Mouse (Mus musculus): ENCODE data around the gene Med13. TPM values are rescaled to one million over a fixed set of nuclear protein-coding genes. Genes with fewer than 3 reads are reported as not detected.
"Not testable (repeated sequence)": the region's sequence is repeated elsewhere in the genome, so short reads cannot be mapped to it uniquely, and the experiment has no call there.

The Med13 gene
- total RNA-seq, 2 experiments from 2014 or later: 55.5 to 60.9 TPM

DNA sequence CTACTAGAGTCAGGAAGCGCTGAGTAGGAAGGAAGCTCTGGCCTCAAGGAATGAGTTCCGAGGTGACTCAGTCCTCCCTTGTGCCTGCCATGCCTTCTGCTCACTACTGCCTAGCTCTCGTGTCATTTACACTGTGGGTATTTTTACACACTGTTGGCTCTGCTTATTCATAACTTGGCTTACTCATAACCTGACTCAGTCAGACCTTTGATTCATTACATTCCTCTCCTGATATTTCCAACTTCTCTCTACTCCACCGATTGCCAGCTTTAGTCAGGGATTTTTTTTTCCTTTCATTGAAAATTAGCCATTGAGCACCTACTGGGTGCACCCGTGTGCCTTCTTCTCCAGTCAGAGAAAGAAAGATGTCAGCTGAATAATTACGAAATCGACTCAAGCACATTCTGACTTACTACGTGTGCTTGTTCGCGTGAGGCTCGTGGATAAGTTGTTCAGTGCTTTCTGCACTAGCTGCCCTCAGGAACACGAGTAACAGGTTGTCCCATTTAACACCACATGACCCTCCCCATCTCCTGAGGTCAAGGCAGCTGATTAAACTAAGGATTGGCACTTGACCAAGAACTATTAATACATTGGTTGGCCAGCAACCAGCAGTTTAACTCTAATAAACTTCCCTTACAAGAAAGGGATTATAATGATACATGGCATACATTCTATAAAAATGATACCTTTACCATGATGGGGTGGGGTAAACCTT, 23.3 kb upstream of the Med13 start:
- DNase-seq (ENCODE audit: low spot score in 2 of 2): no peak

DNA sequence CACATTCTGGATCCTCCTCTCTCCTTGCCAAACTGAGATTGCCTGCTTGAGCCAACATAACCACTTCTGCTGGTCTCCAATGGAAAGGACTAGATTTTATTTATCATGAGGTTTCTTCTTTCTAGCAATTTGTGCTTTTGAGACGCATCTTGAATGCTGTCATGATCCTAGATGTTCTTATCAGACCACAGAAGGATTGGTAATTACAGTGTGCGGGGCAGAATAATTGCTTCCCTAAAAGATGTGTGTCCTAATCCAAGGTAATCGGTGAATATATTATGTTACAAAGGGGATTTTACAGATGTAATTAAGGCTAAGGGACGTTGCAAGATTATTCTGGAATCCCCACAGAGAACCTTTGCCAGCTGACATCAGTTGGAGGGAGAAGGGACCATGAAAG, 21.6 kb upstream of the Med13 start:
- DNase-seq (ENCODE audit: low spot score in 2 of 2): no peak

- no peak for DNase-seq (ENCODE audit: low spot score in 2 of 2)
Measured at GRCm38 (mm10) chr11:86377841-86378240, 20.4 kb upstream of the Med13 start.

DNA sequence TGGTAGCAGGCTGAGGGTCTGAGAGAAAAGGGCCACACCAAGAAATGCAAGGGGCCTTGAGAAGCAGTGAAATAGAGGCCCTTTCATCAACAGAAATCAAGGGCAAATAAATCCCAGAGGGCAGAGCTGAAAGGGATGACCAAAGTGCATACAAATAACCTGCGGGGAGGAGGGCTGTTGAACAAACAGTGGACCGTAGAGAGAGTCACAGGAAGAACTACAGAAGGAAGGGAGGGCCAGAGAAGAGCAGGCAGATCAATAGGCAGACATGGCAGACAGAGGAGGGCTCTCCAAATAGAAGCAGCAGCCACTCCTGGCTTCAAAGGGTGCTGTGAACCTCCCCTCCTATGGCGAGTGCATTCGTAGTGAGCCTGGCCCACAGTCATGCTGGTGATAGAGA, 19.3 kb upstream of the Med13 start:
- DNase-seq (ENCODE audit: low spot score in 2 of 2): no peak

GRCm38 (mm10) chr11:86375086-86375485, 17.7 kb upstream of the Med13 start:
- DNase-seq (ENCODE audit: low spot score in 2 of 2): no peak

DNA sequence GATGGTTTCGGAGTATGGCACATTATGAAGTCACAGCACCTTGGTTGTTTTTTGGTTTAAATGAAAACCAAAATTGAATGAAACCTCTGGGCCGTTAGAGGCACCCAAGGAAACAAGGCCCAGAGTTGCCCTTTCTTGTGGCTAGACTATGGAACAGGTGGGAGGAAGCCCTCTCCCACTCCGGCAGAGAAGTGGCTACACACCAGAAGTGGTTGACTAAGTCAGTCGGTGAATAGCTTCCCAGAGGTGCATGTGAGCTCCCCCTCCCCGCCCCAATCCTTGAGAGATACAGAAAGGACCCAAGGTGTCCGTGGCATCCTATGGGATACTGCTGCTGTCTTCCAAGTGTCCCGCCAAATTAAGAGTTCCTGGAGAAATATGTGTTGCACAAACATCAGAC, 13.9 kb upstream of the Med13 start:
- no peak for DNase-seq (ENCODE audit: low spot score in 2 of 2)

DNA sequence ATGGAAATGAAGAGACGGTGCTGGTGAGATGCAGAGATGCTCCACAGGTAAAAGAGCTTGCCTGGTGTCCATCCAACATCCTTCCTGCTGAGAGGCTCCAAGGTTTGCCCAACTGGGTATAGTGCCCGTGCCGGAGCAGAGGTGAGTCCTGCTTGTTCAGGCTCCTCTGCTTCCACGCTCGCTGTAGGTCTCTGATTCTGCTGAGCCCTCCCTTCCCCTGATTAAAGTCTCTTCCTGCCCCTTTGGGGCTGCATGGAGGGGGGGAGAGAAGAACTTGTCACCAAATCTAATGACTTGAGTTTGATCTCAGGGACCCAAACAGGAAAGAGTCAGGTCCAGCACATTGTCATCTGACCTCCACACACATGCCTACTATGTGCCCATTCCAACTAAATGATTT, 12.5 kb upstream of the Med13 start:
- no peak for DNase-seq (ENCODE audit: low spot score in 2 of 2)

- no peak for DNase-seq (ENCODE audit: low spot score in 2 of 2)
Measured at GRCm38 (mm10) chr11:86369003-86369402, 11.6 kb upstream of the Med13 start.

DNA sequence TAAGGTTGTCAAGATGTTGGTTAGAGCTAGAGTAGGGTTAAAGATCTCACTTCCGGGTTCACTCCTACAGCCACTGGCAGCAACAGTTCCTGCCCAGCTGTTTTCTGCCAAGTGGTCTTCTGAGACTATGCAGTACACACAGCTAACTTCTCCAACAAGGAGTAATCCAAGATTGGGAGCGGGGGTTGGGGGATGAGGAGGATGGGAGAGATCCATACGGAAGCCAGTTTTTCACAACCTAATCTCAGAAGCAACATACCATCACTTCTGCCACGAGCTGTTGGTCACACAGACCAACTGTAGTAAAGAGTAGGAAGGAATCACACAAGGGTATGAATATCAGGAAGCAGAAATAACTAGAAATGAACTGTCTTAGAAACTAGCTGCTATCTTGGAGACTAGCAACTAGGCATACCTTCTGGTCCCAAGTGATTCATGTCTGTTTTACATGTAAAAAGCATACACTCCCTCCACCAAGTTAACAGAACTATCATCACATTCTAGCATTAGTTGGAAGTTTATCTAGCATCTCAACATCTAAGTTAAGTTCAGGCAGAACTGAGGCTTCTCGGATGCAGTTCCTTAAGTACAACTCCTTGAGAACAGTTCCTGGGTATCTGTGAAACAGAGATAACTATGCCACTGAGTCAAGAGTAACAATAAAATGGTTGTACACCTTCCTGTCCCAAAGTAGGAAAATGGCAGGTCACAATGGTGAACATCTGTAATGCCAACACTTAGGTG, 7.5 kb upstream of the Med13 start:
- DNase-seq (ENCODE audit: low spot score in 2 of 2): no peak

DNA sequence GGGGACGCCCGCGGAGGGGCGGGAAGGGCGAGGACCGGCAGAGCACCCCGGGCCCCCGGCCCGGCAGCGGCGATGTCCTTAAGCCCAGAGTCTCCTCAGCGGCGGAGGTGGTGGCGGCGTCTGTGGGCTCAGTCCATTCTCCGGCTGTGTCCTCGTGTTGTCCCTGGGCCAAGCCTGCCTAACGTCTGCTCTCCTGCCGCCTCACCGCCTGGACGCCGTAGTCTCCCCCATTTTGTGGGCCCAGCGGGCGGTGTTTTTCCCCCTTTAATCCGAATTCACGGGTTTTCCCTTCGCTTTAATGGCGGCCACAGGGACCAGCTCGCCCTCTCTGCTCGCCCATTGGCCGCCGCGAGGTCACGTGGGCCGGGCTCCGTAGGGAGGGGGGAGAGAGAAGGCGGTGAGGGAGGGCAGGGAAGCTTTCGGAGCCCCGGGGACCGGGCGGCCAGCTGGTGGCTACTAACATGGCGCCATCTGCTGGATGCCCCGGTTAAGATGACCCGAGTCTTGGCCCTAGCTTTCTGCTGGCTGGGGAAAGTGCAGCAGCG, 654 bp upstream of the Med13 start:
- peak; percentile 98 to 99 for DNase-seq (ENCODE audit: low spot score in 2 of 2)

- DNase-seq (ENCODE audit: low spot score in 2 of 2): no peak
Measured at GRCm38 (mm10) chr11:86356007-86356853, 1.2 kb downstream of the Med13 start.

DNA sequence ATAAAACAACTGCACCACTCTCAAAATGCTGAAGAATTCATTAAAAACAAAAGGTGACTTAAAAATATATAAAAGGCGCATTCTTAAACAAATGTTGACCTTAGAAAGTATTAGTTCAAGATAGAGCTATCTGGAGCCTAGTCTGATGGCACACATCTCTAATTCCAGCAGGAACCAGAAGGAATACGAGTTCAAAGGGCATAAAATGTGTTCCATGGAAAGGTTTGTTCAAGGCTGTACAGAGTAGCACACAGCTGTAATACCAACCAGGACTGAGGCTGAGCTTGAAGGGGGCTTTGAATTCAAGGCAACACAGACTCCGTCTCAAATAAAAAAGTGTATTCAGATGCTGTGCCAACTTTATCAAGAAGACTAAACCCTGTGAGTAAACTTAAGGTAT, 3.8 kb downstream of the Med13 start:
- DNase-seq (ENCODE audit: low spot score in 2 of 2): no peak

DNA sequence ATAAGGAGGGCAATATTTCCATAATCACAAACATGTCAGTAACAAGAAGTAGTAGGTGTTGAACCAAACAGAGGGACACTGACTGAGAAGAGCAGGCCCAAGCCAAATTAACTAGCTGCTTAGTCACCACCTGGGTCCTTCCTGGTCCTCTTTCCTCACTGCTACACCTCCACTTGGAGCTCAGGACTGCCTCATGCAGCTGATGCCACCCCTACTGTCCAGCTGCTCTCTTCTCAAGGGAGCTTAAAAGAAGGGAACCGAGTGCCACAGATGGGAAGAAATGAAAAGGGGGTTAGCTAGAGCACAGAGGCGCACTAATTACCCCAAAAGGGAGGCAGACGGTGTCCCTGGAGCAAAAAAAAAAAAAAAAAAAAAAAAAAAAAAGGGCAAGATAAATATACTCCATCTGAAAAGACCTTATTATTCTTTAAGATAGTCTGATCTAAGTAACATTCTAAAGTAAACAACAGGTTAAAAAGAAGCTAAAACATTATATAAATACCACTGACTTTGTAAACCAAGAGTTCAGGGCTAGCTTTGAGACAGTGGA, 5.6 kb downstream of the Med13 start:
- no peak for DNase-seq (ENCODE audit: low spot score in 2 of 2)

DNA sequence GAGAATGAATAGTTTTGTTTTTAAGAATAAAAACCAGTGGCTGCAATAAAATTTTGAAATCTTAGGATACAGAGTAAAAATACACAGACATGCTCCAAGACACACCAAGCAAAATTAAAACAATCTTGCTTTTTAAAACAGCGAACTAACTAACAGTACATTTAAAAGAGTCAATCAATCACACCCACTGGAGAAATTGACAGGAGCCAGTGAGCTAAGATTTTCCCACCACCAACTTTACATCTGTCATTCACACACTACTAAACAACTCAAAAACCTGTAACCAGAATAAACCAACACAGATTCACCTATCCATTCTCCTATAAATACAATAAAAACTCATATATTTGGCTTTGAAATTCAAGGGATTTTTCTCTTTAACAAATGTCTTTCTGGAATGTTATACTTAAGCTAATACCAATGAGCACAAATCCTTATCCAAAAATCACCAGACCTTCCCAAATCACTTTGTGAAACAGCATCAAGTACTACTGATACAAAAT, 6.7 kb downstream of the Med13 start:
- DNase-seq (ENCODE audit: low spot score in 2 of 2): no peak

- DNase-seq (ENCODE audit: low spot score in 2 of 2): no peak
Measured at GRCm38 (mm10) chr11:86349325-86349724, 8.1 kb downstream of the Med13 start.

DNA sequence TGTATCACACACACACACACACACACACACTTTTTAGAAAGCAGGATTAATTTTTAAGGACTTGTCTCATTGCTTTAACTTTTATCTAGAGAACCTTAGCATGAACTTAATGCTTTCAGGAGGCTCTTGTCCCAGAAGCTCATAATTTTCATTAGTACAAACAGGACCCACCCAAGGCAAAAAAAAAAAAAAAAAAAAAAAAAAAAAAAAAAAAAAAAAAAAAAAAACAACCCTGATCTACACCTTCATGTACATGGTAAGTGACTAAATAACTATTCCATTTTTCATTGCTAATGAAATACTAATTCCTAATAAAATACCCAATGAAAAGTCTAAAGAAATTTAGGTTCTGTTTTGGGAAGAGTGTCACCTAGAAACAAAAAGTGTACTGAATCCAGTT, 8.5 kb downstream of the Med13 start:
- DNase-seq (ENCODE audit: low spot score in 2 of 2): no peak

GRCm38 (mm10) chr11:86347387-86348122, 9.8 kb downstream of the Med13 start:
- no peak for DNase-seq (ENCODE audit: low spot score in 2 of 2)

DNA sequence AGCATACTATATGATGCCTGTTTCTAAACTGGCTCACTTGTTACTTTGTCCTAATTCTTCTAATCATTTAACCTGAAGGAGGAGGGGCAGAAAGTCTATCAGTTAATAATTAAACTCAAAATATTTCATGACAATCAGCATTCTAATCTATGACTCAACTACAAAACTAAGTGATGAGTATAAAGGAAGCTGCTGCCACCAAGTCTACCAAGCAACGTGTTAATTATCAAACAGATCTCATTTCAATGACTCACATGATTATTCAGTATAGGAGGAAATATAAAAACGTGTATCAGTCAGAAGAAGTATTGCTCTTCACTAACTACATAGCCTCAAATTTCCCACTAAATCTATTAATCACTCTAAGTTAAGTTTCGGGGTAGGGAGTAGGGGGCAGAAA, 10.9 kb downstream of the Med13 start:
- DNase-seq (ENCODE audit: low spot score in 2 of 2): no peak

- not testable (repeated sequence) for DNase-seq (ENCODE audit: low spot score in 2 of 2)
Measured at GRCm38 (mm10) chr11:86344940-86345339, 12.5 kb downstream of the Med13 start.

- DNase-seq (ENCODE audit: low spot score in 2 of 2): no peak
Measured at GRCm38 (mm10) chr11:86324251-86324650, 33.2 kb downstream of the Med13 start.
